Mouse (Mus musculus): ENCODE measurements around the gene Gnb1. TPM values are rescaled to one million over a fixed set of nuclear protein-coding genes. Genes with fewer than 3 reads are reported as not detected.

The Gnb1 gene
- polyA plus RNA-seq, 1 experiment: 325 TPM

DNA sequence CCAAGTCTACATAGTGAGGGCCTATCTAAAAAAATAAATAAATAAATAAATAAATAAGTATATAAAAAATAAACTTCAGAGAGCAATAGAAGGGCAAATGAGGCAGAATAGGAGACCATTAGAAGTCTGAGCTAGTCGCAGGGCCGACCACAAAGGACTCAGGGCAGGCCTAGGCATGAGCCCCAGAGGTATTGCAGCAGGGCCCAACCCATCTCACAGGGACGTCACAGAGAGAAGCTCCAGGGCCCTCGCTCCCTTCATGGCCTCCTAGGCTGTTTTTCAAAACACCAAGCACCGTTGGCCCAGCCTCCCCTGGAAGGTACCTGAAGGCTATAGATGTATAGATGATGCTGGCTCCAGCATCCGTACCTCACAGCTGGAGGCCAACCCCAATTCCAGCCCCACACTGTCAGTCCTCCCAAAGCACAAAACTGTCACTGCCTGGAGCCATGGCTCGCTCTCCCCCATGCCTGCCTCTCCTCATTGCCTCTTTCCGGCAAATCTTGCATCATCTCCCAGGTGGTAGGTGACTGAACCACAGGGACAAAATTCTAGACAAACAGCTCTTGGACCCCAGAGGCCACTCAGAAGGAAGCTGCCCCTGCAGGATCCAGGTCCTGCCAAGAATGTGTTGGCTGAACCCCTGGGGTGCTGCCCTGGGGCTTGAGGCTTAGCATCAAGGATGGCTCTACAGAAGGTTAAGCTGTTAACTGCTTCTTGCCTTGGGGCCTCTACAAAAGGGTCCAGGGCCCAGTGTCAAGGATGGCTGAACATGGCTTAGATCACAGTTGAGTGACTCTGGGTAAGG is 8.2 kb upstream of the Gnb1 start:
- Histone ChIP-seq H3K27ac (ENCODE audit: insufficient read depth, low read length) (no peak overlapping the region), H3K4me3 (ENCODE audit: extremely low read depth, insufficient read depth, insufficient read length) (no peak overlapping the region), H3K27me3 (ENCODE audit: control insufficient read depth, insufficient read depth, low read length) (no peaks in the 10 kb centered on the region), H3K36me3 (ENCODE audit: control insufficient read depth, insufficient read depth, low read length) (no peaks in the 10 kb centered on the region), H3K4me1 (ENCODE audit: control insufficient read depth, insufficient read depth, insufficient read length) (peaks cover 11% of the 10 kb centered on the region)
- WGBS: 88% methylated on average over 8 of the region's 8 CpGs
- TF ChIP-seq POLR2A (IDR thresholded peaks at IDR 0.05; ENCODE audit: low read depth, low read length) (no peak), CTCF (IDR thresholded peaks at IDR 0.05; ENCODE audit: extremely low read depth, insufficient read depth, insufficient read length, insufficient replicate concordance) (no peak)
- no peak for DNase-seq (ENCODE audit: low read depth in 1 of 2, low spot score in 2 of 2)

DNA sequence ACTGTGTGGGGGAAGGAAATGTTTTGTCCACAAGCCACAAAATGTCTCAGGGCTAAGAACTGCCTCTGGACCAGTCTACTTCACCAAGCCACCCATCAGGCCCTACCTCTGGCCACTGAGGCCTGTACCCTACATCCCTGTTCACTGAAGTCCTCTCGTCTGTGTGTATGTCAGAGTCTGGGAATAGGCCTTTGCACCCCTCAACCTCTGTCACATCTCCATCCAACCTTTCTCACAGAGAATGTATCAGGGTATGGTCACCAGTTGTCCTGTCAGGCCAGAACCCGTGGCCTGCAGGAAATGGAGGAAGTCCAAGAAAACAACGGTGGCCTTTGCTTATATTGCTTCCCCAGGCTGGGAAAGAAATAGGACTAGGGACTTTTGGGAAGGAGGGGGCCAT is 5.6 kb upstream of the Gnb1 start:
- Histone ChIP-seq H3K27ac (ENCODE audit: insufficient read depth, low read length) (no peak overlapping the region), H3K4me1 (ENCODE audit: control insufficient read depth, insufficient read depth, insufficient read length) (peaks cover 17% of the 10 kb centered on the region), H3K27me3 (ENCODE audit: control insufficient read depth, insufficient read depth, low read length) (no peaks in the 10 kb centered on the region), H3K36me3 (ENCODE audit: control insufficient read depth, insufficient read depth, low read length) (no peaks in the 10 kb centered on the region), H3K4me3 (ENCODE audit: extremely low read depth, insufficient read depth, insufficient read length) (no peak overlapping the region)
- no peak for DNase-seq (ENCODE audit: low read depth in 1 of 2, low spot score in 2 of 2)
- 62% methylated on average over 3 of the region's 3 CpGs for WGBS
- TF ChIP-seq CTCF (IDR thresholded peaks at IDR 0.05; ENCODE audit: extremely low read depth, insufficient read depth, insufficient read length, insufficient replicate concordance) (no peak), POLR2A (IDR thresholded peaks at IDR 0.05; ENCODE audit: low read depth, low read length) (no peak)

DNA sequence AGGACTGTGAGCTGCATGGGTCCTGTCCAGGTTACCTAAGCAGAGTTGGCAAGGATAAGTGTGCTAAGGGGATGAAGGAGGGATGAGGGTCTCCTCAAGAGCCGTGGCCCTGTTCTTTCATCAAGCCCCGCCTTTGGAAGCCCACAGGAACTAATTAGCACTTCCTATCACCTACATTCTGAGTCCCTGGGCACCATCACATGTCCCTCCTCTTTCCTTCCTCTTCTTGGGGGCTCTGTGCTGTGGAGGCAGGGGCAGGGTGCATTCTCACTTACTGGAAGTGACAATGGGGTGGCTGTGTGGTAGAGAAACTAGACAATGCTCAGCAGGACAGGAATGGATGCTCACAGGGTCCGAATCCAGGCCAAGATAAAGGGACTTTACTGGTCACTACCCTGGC is 3.4 kb upstream of the Gnb1 start:
- Histone ChIP-seq H3K27me3 (ENCODE audit: control insufficient read depth, insufficient read depth, low read length) (no peaks in the 10 kb centered on the region), H3K36me3 (ENCODE audit: control insufficient read depth, insufficient read depth, low read length) (no peaks in the 10 kb centered on the region), H3K4me3 (ENCODE audit: extremely low read depth, insufficient read depth, insufficient read length) (no peak overlapping the region), H3K27ac (ENCODE audit: insufficient read depth, low read length) (peak overlapping the region; percentile 63; the same call in 1 of the 2 replicates), H3K4me1 (ENCODE audit: control insufficient read depth, insufficient read depth, insufficient read length) (peaks cover 22% of the 10 kb centered on the region)
- WGBS: 6% methylated on average over 3 of the region's 3 CpGs
- peak in 1 of 2 experiments; percentile 26 for DNase-seq (ENCODE audit: low read depth in 1 of 2, low spot score in 2 of 2)
- TF ChIP-seq CTCF (IDR thresholded peaks at IDR 0.05; ENCODE audit: extremely low read depth, insufficient read depth, insufficient read length, insufficient replicate concordance) (no peak), POLR2A (IDR thresholded peaks at IDR 0.05; ENCODE audit: low read depth, low read length) (no peak)

DNA sequence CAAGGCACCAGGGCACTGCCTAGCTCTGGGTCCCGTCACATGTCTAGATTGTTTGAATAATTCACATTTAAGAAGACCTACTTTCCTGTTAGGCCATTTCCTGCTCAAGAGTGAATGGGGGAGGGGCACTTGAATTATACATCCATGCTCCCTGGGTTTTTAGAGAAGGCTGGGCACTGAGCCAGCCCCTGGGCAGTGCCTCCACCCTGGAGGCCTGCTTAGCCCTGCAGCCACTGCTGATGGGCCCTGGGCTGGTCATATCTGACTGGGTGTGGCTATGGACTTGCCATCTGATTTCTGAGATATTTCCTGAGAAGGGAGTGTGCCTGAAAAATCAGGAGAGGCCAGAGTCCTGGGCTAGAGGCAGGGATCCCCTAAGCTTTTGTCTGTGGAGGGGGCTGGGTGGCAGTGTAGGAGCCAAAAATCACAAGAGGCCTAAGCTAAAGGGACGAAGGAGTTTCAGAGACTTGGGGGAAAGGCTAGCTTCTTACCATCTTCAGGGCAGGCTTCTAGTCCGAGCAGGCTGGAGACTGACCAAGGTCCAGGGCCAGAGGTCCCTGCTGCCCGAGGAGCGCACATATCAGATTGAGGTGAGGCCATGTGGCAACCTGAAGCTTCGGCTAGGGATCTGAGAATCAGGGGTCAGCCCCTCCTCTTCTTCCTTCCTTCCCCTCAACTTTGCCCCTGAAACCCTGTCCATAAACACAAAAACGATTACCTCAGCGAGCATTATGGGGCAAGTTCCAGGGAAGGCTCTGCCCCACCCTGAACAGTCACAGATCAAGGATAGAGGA is 2.7 kb upstream of the Gnb1 start:
- Histone ChIP-seq H3K4me3 (ENCODE audit: extremely low read depth, insufficient read depth, insufficient read length) (no peak overlapping the region), H3K27ac (ENCODE audit: insufficient read depth, low read length) (peak overlapping the region; percentile 63), H3K36me3 (ENCODE audit: control insufficient read depth, insufficient read depth, low read length) (no peaks in the 10 kb centered on the region), H3K27me3 (ENCODE audit: control insufficient read depth, insufficient read depth, low read length) (no peaks in the 10 kb centered on the region), H3K4me1 (ENCODE audit: control insufficient read depth, insufficient read depth, insufficient read length) (peaks cover 23% of the 10 kb centered on the region)
- TF ChIP-seq CTCF (IDR thresholded peaks at IDR 0.05; ENCODE audit: extremely low read depth, insufficient read depth, insufficient read length, insufficient replicate concordance) (no peak), POLR2A (IDR thresholded peaks at IDR 0.05; ENCODE audit: low read depth, low read length) (no peak)
- no peak for DNase-seq (ENCODE audit: low read depth in 1 of 2, low spot score in 2 of 2)
- 61% methylated on average over 8 of the region's 8 CpGs for WGBS

DNA sequence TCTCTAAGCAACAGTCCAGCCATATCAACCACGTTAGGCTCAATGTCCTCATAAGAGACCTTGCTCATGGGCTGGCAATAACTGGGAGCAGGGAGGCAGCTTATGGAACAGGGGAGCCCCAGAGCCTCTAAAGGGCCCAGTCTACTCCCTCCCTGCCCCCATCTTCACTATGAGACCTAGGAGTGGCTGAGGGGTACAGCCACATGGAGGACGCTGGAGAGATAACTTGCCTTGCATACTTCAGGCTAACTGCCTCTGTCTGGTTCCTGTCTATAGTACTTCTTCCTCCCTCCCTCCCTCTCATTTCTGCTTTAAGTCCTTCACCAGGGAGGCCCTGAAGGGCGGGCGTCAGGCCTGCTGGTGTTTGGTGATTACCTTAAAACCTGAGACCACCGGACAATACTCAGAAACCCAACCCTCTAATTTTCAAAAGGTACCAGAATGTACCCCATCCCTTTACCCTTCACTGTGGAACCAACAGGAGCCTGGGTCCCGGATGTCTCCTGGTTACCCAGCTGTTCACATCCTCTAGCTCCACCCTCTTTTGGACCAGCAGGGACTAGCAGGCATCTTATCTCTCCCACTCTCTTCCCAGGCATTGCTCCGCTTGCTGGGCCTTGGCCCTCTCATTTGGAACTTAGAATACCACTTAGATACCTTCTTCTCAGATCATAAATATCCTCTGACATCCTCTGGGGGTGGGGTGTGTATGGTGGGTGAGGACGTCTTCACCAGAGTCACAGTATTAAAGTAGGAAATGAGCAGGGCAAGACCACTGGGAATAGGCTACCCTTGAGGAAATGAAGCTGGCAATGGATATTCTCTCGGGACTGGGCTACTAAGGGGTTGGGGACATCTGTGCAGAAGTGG is 1.8 kb upstream of the Gnb1 start:
- Histone ChIP-seq H3K4me1 (ENCODE audit: control insufficient read depth, insufficient read depth, insufficient read length) (peaks cover 23% of the 10 kb centered on the region), H3K36me3 (ENCODE audit: control insufficient read depth, insufficient read depth, low read length) (no peaks in the 10 kb centered on the region), H3K27me3 (ENCODE audit: control insufficient read depth, insufficient read depth, low read length) (no peaks in the 10 kb centered on the region), H3K27ac (ENCODE audit: insufficient read depth, low read length) (peak overlapping the region; percentile 8; the same call in 1 of the 2 replicates), H3K4me3 (ENCODE audit: extremely low read depth, insufficient read depth, insufficient read length) (no peak overlapping the region)
- TF ChIP-seq POLR2A (IDR thresholded peaks at IDR 0.05; ENCODE audit: low read depth, low read length) (no peak), CTCF (IDR thresholded peaks at IDR 0.05; ENCODE audit: extremely low read depth, insufficient read depth, insufficient read length, insufficient replicate concordance) (no peak)
- no peak for DNase-seq (ENCODE audit: low read depth in 1 of 2, low spot score in 2 of 2)
- 66% methylated on average over 9 of the region's 9 CpGs for WGBS

DNA sequence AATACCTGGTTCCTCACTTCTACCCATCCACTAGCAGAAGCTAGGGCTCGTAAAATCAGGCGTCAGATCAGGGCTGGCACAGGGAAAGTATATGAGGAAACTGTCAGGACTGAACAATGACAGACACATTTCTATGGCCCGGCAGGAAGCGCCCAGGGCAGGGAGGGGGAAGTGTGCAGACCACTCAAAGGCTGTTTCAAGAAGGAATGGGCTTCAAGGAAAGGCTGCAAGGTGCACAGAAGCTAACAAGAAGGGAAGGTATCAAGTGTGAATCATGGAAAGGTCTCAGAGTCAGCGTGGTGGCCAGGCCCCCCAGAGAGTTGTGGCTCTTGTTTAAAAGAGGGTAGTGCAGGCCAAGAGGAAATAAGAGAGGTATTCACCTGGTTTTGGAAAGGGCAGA is 705 bp upstream of the Gnb1 start:
- TF ChIP-seq CTCF (IDR thresholded peaks at IDR 0.05; ENCODE audit: extremely low read depth, insufficient read depth, insufficient read length, insufficient replicate concordance) (no peak), POLR2A (IDR thresholded peaks at IDR 0.05; ENCODE audit: low read depth, low read length) (no peak)
- H3K36me3 ChIP-seq (ENCODE audit: control insufficient read depth, insufficient read depth, low read length): no peaks in the 10 kb centered on the region
- H3K27me3 ChIP-seq (ENCODE audit: control insufficient read depth, insufficient read depth, low read length): no peaks in the 10 kb centered on the region
- peaks cover 23% of the 10 kb centered on the region for H3K4me1 ChIP-seq (ENCODE audit: control insufficient read depth, insufficient read depth, insufficient read length)
- H3K4me3 ChIP-seq (ENCODE audit: extremely low read depth, insufficient read depth, insufficient read length): peak overlapping the region; percentile 84; the same call in 1 of the 2 replicates
- peak overlapping the region; percentile 65 for H3K27ac ChIP-seq (ENCODE audit: insufficient read depth, low read length)
- 20% methylated on average over 5 of the region's 5 CpGs for WGBS
- DNase-seq (ENCODE audit: low read depth in 1 of 2, low spot score in 2 of 2): no peak

Measured in spleen, adult 2 months (tissue).